Mouse (Mus musculus) CH12.LX (cell line): ENCODE results near the gene Synpo2.

Experiments used
- CHD1 ChIP-seq: IDR thresholded peaks from 2 replicates; pipeline ENCODE4 v1.6.1; 2012; ENCODE audit warnings: low read depth, low read length, improper control_type of control experiment, inconsistent platforms
- CTCF ChIP-seq, 2 experiments: IDR thresholded peaks in 1 of 2; conservative IDR thresholded peaks in 1 of 2; 2 replicates each; pipeline ENCODE4 v1.5.1; 2011 to 2012; ENCODE audit warnings: low read depth in 2 of 2, low read length in 2 of 2, improper control_type of control experiment in 1 of 2, inconsistent platforms in 1 of 2, mild to moderate bottlenecking in 1 of 2, moderate library complexity in 1 of 2
- E2F4 ChIP-seq: IDR thresholded peaks from 2 replicates; pipeline ENCODE4 v1.6.1; 2011; ENCODE audit warnings: low read depth, low read length, improper control_type of control experiment; ENCODE audit not compliant: insufficient replicate concordance
- EP300 ChIP-seq: IDR thresholded peaks from 2 replicates; pipeline ENCODE4 v1.6.1; 2011; ENCODE audit warnings: low read length, improper control_type of control experiment
- IRF4 ChIP-seq: IDR thresholded peaks from 2 replicates; pipeline ENCODE4 v1.6.1; 2014; ENCODE audit warnings: low read depth, mild to moderate bottlenecking, inconsistent platforms, low read length, improper control_type of control experiment
- JUND ChIP-seq: conservative IDR thresholded peaks from 2 replicates; pipeline ENCODE4 v1.6.1; 2011; ENCODE audit warnings: low read depth, low read length, improper control_type of control experiment
- MAX ChIP-seq: IDR thresholded peaks from 2 replicates; pipeline ENCODE4 v1.6.1; 2011; ENCODE audit warnings: low read length, improper control_type of control experiment
- MXI1 ChIP-seq: IDR thresholded peaks from 2 replicates; pipeline ENCODE4 v1.6.1; 2011; ENCODE audit warnings: mild to moderate bottlenecking, low read depth, low read length, improper control_type of control experiment
- NELFE ChIP-seq: IDR thresholded peaks from 2 replicates; pipeline ENCODE4 v1.6.1; 2011; ENCODE audit warnings: low read depth, low read length, improper control_type of control experiment
- POLR2A ChIP-seq: IDR thresholded peaks from 2 replicates; pipeline ENCODE4 v1.6.1; 2011; ENCODE audit warnings: low read depth, mild to moderate bottlenecking, improper control_type of control experiment, low read length
- RCOR1 ChIP-seq: conservative IDR thresholded peaks from 2 replicates; pipeline ENCODE4 v1.6.1; 2012; ENCODE audit warnings: low read depth, mild to moderate bottlenecking, inconsistent platforms, low read length, improper control_type of control experiment
- TCF12 ChIP-seq: IDR thresholded peaks from 2 replicates; pipeline ENCODE4 v1.6.1; 2014; ENCODE audit warnings: low read depth, mild to moderate bottlenecking, inconsistent platforms, low read length, improper control_type of control experiment
- ZNF384 ChIP-seq: IDR thresholded peaks from 2 replicates; pipeline ENCODE4 v1.6.1; 2012; ENCODE audit warnings: low read depth, low read length, improper control_type of control experiment, inconsistent platforms

GRCm38 (mm10) chr3:123073351-123073750 is 162.6 kb downstream of the Synpo2 start:
- TF ChIP-seq E2F4 = no peak
- no peak for TF ChIP-seq RCOR1
- TF ChIP-seq NELFE = no peak
- TF ChIP-seq CTCF (conservative IDR thresholded peaks at IDR 0.05 in 1 of 2, IDR thresholded peaks at IDR 0.05 in 1 of 2; ENCODE audit: low read depth in 2 of 2, low read length in 2 of 2) = no peak
- no peak for TF ChIP-seq ZNF384
- no peak for TF ChIP-seq CHD1
- no peak for TF ChIP-seq TCF12
- no peak for TF ChIP-seq POLR2A
- TF ChIP-seq MAX = no peak
- TF ChIP-seq EP300 = no peak
- TF ChIP-seq IRF4 = no peak
- TF ChIP-seq JUND = no peak
- TF ChIP-seq MXI1 = no peak
